Mouse (Mus musculus) G1E (cell line): ENCODE data around the gene Ccl22.

ENCODE experiments used
- CTCF ChIP-seq: IDR thresholded peaks from 2 replicates; pipeline ENCODE4 v1.5.1; 2012; ENCODE audit warnings: low read depth, low read length, inconsistent platforms, mixed read lengths
- GATA1 ChIP-seq: IDR thresholded peaks from 2 replicates; pipeline ENCODE4 v1.6.1; 2012; ENCODE audit warnings: borderline replicate concordance, low read length, inconsistent platforms, mixed read lengths
- GATA2 ChIP-seq: IDR thresholded peaks from 2 replicates; pipeline ENCODE4 v1.6.1; 2012; ENCODE audit warnings: low read depth, low read length, inconsistent platforms, borderline replicate concordance
- POLR2AphosphoS5 ChIP-seq: IDR thresholded peaks from 2 replicates; pipeline ENCODE4 v1.6.1; 2012; ENCODE audit warnings: low read depth, low read length, inconsistent platforms; ENCODE audit not compliant: insufficient replicate concordance
- TAL1 ChIP-seq: conservative IDR thresholded peaks from 2 replicates; pipeline ENCODE4 v1.6.1; 2012; ENCODE audit warnings: low read depth, low read length, inconsistent platforms, mixed read lengths

DNA sequence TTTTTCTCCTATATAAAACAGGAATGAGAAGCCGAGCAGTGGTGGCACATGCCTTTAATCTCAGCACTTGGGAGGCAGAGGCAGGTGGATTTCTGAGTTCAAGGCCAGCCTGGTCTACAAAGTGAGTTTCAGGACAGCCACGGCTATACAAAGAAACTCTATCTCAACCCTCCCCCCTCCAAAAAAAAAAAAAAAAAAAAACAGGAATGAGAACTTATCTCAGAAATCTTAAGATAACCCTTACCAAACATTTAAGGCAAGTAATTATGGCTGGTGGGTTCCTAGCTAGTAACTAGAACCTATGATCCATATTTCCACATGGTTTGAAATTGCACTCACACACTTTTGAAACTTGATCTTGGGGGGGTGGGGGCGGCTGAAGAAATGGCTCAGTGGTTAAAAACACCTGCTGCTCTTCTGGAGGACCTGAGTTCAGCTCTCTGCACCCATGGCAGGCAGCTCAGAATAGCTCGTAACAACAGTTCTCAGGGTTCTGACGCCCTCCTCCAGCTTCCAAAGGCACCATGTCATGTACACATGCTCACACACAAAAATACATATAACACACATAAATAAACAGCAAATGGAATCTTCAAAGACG is 40.7 kb downstream of the Ccl22 start:
- TF ChIP-seq CTCF (no peak), GATA1 (no peak), TAL1 (no peak), POLR2AphosphoS5 (no peak), GATA2 (no peak)
